Mouse (Mus musculus) urinary bladder, postnatal 10 days (tissue): Measurements from ENCODE around the gene Cep112.

Experiments
- DNase-seq: peaks from one replicate; pipeline ENCODE4 v3.0.0; 2022; ENCODE audit warnings: low spot score

The Cep112 gene

DNA sequence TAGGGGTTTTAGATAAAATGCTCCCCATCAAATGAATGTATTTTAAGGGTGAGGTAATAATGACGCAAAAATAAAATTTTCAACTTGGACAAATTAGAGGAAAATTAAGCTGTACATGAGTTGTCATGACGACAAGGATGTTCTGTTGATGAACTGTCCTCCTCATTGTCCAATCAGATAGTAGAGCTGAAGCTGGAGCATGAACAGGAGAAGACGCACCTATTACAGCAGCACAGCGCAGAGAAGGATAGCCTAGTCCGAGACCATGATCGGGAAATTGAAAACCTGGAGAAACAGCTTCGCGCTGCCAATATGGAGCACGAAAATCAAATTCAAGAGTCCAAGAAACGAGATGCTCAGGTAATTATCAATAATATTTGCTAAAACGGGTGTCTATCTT, 181.0 kb downstream of the Cep112 start:
- no peak for DNase-seq

DNA sequence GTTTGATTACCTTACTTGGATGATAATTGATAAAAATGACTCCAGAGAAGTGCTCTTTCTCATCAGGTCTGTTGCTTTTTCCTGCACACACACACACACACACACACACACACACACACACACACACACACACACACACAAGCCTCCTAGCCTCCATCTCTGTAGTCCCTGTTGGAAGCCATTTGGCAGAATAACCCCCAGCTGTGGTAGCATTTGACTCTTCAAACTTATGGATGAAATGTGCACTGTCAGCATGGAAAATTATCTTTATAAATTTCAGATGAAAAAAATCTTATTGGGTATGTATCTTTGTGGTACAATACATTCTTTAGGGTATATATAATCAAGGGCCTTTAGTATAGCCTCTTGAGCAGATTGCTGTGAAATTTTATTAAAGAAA, 181.8 kb downstream of the Cep112 start:
- DNase-seq, result no peak

DNA sequence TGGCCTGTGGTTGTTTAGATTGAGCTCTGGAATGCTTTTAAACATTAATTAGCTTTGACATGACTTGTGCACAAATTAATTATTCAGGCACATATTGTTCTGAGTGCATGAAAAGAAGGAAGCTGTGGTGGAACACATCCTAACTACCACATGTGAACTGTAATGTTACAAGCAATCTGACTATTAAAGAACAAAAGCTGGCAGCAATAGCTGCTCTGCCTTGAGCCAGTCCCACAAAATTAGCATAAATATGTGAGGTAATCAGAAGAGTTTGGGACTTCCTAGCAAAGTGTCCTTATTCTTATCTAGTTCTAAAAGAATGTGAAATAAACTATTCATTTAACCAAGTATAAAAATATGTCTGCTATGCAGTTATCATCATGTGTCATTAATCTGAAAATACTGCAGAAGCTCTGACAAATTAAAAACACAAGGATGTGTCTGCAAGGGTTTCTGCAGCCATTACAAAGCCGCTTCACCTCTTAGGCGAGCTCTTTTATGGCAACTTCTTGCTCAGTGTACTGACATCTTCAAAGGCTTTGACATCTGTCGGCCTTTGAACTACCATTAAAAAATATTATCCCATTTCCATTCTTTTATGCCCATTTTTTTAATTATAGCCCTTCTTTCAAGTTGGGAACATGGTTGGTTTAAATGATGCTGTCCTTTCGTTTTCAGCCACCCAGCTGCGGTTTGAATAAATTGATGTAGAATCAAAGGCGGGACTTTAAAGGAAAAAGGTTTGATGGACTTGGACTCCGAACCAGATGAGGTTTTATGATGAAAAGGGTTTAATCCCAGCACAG, 195.8 kb downstream of the Cep112 start:
- DNase-seq, result no peak

DNA sequence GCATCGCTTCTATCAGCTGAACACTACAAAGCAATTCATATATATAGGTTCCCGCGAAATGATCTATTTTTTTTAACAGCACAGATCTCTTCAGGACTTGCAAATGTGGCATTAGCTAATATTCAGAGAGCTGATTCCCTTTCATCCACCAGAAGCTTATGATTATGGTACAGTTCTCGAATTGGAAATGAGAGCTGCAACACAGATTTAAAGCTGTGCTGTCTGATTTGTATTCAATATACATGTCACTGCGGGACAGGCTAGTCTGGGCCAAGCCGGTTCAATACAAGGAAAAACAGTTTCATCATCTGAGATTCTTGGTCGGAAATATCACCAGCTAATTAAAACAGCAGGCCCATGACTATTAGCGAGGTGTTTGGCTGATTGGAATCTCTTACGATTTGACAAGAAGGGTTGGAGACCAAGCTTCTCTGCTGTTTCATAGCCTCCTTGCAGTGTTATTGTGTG, 196.5 kb downstream of the Cep112 start:
- no peak for DNase-seq

DNA sequence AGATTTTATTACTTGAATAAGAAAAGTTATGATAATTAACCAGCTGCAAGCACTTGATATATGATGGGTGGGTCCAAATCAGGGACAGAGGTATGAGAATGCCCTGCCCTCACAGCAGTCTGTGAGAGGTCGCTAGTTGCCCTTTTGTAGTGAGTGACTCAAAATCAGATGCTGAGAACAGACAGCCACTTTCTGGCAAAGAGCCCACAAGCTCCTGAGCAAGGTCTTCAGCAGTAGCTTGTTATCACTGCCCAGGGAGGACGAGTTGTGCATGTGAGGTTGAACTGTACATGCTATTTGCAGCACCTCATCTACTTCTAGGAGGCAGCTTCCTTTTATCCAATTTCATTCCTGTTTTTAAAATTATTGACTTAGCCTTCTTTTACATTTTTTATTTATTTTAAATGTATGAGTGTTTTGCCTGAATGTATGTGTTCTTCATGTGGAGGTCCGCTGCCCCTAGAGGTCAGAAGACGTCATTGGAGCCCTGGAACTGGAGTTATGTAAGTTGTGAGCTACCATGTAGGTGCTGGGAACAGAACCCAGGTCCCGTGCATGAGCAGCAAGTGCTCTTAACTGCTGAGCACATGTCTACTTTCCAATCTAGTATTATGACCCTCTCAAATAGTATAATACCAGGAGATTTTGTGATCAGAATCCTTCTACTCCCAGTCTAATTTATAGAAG, 200.7 kb downstream of the Cep112 start:
- no peak for DNase-seq

DNA sequence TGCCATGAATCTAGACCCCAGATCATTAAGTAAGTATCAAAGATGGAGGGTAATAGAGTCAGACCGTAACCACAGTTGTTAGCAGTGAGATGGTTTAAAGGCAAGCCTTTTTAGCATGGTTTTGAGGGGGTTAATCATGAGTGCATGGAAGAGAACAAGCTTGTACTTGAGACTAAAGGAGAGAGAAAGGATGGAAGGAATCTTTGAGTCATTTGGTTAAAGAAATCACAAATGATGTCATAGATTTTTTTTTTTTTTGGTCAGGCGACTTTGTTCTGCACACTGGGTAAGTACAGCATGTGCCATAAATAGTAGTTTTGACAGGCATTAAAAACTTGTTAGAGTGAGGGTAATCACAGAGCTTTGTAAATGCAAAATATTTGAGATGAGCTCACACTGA, 212.8 kb downstream of the Cep112 start:
- DNase-seq, result no peak

DNA sequence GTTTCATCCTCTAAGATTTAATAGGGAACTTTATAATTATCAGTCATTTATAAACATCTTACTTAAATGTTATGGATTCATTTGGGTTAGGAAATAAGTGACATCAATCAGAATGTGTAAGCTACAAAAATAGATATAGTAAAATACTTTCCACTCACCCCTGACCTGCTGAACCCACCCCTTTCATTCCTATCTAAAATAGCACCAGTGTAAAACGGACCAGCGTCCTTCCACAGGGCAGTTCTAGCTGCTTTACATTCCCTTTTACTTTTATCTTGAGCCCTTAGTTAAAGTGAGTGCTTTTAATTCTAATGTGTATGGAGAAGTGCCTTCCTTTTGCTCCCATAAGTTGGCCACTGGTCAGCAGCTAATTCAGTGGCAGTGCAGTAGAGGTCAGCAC, 230.6 kb downstream of the Cep112 start:
- DNase-seq, result no peak

DNA sequence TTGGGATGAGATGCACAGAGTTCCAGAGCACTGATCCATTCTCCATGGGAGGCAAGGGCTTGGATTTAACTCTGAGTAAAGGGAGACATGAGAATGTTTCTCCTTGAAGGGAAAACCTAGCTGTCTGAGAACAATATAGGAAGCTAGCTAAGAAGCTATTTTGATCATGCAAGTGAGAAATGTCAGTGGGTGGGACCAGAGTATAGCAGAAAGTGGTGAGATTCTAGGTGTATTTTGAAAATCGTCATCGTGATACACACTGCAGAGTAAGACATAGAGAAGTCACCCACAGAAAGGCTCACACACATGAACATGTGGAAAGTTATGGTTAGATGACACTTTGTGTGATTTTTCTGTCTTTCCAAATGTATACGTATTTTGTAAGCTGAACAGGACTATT, 257.0 kb downstream of the Cep112 start:
- DNase-seq, result no peak

DNA sequence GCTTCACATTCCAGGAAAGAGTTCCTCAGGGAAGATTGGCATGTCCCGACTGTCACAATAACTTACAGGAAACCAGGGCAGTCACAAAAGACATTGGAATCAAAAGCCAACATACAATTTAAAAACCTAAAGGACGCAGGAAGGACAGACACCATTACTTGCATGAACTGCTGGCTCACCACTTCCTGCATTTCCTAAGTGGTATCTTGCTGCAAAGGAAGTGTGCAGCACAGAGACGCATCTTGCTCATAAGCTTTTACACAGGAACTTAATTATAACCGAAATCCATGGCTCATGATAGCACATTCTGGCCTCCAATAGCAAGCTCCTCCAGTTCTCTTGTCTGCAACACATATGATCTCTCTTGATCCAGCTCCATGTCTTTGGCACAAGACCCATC, 271.6 kb downstream of the Cep112 start:
- no peak for DNase-seq

DNA sequence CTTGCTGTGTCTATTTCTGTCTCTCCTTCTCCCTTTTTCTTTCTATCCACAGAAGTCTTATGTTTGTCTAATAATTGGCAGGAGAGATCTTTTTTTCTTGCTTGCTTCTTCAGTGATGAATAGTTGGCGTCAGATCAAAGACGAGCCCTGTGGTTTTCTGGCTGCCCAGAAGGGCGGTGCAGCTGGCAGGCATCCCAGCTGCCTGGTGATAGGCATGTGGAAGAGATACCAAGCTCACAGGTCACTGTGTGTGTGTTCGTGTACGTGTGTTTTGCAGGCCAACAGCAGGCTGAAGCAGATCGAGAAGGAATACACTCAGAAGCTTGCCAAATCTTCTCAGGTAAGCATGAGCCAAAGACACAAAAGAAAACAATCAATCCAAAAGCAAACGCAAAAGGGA, 327.3 kb downstream of the Cep112 start:
- DNase-seq, result no peak

DNA sequence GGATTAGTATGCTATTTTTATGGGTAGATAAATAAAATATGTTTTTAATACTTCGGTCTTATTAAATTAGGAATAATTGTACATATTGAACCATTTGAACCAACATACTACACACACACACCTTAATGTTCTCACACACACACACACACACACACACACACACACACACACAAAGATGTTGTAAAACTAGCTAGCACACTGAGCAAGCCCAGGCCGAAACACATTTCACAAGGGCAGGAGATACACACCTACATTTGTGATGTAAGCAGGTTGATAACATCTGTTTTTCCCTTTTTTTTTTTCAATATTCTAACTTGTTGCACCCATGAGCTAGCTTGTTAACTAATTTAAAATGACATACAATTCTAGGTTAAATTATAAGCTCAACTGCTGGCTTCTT, 327.8 kb downstream of the Cep112 start:
- no peak for DNase-seq

DNA sequence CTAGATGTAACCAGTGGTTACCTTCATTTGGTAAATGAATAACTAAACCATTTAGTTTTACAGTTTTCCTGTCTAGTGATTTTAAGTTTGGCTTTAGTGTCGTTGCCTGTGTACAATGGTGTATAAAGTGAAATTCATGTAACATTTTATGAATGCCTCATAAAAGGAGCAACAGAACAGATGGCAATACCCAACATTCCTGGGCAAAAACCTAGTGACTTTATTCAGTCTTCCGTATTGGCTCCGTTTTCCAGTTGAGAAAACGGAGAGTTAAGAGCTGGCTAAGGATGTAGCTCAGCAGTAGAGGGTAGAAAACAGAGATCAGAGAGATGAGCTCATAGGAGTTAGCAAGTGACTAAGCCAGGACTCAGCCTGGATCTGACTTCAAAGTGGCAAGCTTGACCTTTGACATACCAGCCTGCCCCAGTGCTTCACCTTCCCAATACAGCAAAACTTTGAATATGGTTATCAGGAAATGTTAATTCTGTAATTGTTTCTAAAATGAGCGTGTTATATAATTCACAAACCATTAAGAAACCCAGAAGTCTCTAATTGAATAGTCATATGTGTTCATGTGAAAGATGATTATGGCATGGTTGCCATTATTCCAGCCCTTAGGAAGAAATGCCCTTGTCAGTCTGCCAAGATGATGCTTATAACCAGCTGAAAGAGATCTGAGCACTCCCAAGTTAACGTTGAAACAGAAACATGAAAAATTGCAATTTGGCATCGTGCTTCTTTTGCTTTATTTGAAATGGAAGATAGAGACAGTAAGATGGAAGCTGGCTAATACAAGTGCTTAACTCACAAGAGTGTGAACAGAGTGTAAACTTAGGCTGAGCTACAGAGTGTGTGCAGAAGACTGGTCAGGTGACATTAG, 328.6 kb downstream of the Cep112 start:
- no peak for DNase-seq

DNA sequence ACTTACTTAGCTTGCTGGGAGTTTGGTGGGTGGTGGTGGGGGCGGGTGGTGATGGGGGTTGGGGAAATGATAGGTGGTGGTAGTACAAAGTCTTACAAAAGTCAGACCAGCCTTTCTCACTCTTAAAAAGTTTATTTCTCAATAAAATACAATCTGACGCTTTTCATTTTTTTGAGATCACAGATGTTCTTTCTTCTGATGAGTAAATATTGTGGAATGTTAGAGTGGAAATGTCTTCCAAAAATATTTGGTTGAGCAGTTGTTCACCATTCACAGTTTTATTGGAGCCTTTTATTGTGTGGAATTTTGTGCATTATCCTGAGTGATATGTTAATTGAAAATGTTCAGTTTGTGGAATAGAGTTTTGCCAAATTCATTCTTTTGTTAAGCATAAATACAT, 332.2 kb downstream of the Cep112 start:
- DNase-seq, result no peak

DNA sequence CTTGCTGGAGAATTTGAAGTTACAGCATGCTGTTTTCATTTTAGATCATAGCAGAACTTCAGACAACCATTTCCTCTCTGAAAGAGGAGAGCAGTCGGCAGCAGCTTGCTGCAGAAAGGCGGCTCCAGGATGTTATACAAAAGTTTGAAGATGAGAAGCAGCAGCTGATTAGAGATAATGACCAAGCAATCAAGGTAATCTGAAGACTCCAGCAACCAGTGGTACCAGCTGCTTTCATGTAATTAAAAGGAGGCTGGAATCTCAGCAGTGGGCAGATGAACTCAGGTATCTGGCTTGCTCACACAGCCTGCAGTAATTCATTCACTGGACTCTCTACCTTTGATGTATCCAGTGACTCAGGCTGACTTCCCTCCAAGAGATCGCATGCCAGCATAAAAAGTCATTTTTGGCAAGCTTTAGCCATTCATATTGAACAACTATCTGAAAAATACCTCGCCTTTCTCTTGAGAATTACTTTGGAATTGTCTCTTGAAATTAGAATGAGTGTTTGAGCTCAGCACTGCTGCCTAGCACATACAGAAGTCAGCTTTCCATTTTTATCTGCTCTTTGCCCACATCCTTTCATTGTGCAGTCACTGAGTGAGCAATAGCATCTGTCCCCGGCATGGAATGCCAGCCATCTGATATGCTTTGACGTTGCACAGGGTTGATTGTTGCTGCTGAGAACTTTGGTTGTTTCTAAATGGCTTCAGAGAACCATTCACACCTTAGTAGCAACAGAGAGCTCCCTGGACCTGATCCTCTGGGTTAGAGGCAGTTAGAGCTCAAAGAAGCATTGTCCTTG, 332.8 kb downstream of the Cep112 start:
- no peak for DNase-seq

DNA sequence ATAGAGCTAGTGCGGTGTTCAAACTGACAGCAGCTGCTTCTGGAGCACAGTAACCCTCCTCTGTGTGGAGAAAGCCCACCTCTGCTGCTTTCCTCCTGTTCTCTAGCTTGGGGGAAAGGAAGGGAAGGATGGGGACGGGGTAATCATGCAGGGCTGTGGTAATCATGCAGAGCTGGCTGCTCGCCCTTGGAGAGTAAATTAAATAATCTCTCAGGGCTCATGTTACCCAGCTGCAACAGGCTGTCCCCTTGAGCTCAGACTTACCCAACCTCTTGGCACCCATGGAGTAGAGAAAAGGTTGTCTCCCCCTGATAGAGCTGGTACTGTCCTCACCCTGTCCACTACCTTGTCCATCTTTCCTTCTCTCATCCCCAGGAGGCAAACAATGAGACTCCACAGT, 345.1 kb downstream of the Cep112 start:
- DNase-seq, result no peak

DNA sequence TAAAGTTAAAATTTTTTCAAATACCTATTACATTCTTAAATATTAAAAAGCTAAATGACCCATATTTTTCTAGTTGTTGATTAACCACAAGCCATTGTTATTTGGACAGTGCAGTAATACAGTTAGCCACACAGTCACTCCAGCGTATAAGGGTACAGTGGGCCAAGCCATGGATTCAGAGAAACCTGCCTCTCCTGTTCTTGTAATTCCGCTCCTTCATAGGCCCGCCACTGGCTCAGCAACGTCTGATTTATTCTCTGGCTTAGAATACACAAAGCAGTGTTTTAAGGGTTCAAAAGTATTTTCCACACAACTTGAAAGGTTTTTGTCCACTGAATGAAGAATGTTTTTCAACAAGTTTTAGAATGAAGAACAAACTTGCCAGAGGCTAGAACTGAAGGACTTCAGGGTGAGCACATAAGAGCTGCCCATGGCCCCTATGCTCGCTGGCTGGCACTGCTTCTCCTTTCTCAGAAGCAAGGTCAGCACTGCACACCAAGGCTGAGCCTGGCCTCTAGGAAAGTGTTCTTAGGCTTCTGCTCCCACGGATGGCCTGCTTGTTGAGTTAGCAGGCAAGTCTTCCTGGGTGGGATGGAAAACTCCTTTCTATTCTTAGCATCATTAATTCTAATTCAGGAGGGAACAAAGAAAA, 349.2 kb downstream of the Cep112 start:
- no peak for DNase-seq

DNA sequence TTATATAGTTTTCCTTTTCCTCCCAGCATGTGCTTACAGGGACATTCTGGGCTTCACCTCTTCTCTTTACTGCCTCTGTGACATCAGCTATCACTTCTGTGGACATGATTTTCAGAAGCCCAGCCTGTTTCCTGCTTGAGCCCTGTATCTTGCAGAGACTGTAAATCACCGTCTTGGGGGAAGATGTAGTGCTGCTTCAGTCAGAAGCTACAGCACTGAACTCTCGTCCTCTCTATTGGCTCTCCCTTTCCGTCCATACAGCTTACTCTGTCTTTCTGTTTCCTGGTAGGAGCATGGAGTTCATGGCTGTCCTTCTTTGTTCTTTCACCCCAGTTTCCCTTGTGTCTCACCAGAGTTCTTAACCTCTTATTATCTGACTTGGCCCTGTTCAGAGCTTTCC, 352.2 kb downstream of the Cep112 start:
- no peak for DNase-seq

DNA sequence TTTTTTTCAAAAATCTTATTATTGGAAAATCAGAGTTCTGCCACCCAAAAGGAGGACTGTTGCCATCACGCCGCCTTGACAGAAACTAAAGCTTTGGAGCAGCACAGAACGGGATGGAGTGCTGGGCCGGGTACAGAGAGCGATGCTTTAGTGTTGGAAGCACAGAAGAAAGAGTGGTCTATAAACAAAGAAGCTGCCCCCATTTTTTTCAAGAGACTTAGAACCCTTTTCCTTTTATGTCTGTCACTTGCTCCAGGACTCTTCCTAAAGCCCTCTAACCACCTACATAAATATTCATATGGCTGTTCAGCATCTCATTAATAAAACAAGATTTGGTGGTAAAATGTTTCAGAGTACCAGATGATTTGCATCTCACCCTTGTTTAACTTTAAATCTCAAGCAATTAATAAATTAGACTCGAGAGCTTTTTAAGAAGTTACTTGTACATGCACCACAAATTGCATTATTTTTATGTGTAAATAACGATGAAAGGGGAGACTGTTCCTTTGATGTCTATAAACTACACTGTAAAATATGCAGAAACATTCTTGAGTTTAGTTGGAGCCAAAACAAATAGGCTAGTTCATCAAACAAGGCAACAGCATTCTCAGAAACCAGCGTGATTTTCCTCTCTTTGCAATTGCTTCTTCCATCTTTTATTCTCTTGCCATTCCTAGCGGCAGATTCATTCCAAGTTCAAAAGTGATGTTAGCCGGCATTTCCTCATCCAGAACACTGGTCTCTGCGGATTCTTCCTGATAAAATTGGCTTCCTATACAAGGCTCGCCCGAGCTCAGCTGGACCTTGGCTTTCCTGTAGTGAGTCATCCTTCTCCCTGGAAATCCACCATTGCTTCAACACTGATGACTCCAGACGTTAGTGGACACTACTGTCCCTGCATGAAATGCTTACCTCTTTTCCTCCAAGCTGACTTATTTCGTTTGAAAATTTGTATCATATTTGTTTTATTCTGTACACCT, 355.6 kb downstream of the Cep112 start:
- no peak for DNase-seq

DNA sequence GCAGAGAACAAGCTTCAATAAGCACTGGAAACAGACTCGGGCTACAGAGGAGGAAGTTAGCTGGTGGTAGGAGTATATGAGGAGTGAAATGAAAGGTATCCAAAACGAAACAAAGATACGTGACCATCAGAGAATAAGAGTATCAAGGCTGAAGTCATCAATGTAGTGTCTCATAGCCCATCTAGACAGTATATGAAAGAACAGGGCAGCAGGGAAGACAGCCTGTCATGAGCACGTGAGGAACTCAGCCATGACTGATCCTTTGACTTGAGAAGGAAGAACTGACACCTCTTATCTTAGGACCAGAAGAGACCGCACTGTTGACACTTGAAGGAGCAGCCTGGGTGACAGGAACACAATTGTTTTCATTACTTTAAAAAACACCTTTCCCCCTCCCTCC, 373.4 kb downstream of the Cep112 start:
- DNase-seq, result no peak

DNA sequence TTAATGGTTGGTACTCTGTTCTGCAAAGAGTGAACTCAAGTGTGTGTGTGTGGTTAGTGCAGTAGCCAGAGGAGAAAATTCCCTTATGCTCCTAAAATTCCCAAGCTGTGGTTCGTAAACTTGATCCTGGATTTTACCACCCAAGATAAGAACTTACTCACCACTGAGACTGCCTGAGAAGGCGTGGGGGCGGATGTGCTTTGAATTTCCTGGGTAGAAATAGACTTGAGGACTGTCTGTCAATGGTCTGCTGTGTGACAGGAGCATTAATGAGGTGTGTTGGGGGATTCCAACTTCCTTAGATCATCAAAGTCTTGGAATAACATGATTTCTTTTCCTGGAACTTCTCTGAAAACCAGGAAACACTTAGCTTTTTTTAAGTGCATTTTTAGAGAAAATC, 374.7 kb downstream of the Cep112 start:
- no peak for DNase-seq
